Mouse (Mus musculus) intestine, embryonic 16.5 days (tissue): ENCODE data around the gene Ntmt1. TPM values are rescaled to one million over a fixed set of nuclear protein-coding genes. Genes with fewer than 3 reads are reported as not detected.

Experiments used
- ATAC-seq: fragments of 200-750 bp; cut with Nextera tagmentation; 2 replicates; pipeline ENCODE4 v1.8.0; 2017; ENCODE audit warnings: moderate TSS enrichment, moderate library complexity
- H3K27ac ChIP-seq: fragments of 300-500 bp; sonication (generic); 2 replicates; pipeline ENCODE4 v1.5.1; 2014; ENCODE audit warnings: mild to moderate bottlenecking, low read length
- H3K27me3 ChIP-seq: fragments of 300-500 bp; sonication (generic); replicated peaks from 2 replicates; pipeline ENCODE4 v1.6.1; 2014; ENCODE audit warnings: low read length, control low read depth, mixed read lengths; ENCODE audit not compliant: control insufficient read depth, insufficient read depth
- H3K36me3 ChIP-seq: fragments of 300-500 bp; sonication (generic); 2 replicates; pipeline ENCODE4 v1.6.1; 2014; ENCODE audit warnings: low read length, control low read depth; ENCODE audit not compliant: control insufficient read depth, insufficient read depth
- H3K4me1 ChIP-seq: fragments of 300-500 bp; sonication (generic); 2 replicates; pipeline ENCODE4 v1.6.1; 2014; ENCODE audit warnings: low read length, control low read depth, mixed read lengths; ENCODE audit not compliant: control insufficient read depth, insufficient read depth
- H3K4me2 ChIP-seq: fragments of 300-500 bp; sonication (generic); 2 replicates; pipeline ENCODE4 v1.6.1; 2014; ENCODE audit warnings: low read depth, low read length, control low read depth
- H3K4me3 ChIP-seq: fragments of 300-500 bp; sonication (generic); 2 replicates; pipeline ENCODE4 v1.5.1; 2014; ENCODE audit warnings: mild to moderate bottlenecking, low read length
- H3K9ac ChIP-seq: fragments of 300-500 bp; sonication (generic); 2 replicates; pipeline ENCODE4 v1.6.1; 2014; ENCODE audit warnings: low read depth, low read length
- H3K9me3 ChIP-seq: fragments of 300-500 bp; sonication (generic); 2 replicates; pipeline ENCODE4 v1.6.1; 2016; ENCODE audit warnings: low read length, control low read depth; ENCODE audit not compliant: control insufficient read depth
- WGBS: fragments of 180-500 bp; shearing (Covaris S2); extraction: QIAGEN DNeasy Blood & Tissue Kit; methylation state at CpG from one replicate; pipeline ENCODE4 v1.1.7; 2014; 5-methylcytosine and 5-hydroxymethylcytosine counted together
- polyA plus RNA-seq: library from polyadenylated mRNA; unstranded; fragments of >200 nt; fragmentation: Nextera tagmentation; extraction: Ambion mirVana; gene quantifications from 2 replicates; pipeline ENCODE4 v1.2.1, GENCODE M21; 2015

Gene Ntmt1
- polyA plus RNA-seq, 1 experiment from 2014 or later, result 87.4 TPM

DNA sequence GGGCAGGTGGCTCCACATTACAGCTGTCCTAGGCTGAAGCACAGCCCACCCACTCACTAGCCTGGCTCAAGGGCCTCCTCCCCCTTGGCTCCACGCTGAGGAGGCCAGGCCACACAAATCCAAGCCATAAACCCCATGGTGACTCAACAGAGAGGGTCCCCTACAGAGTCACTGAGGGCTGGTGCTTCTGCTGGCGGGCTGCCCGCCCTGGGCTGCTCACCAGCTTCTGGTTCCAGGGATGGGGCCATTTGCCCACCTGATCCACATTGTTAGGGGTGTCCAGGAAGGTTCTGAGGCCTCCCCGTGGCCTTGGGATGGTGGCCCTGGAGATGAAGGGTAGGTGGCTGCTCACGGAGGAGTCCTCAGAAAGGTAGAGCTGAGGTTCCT lies 11.7 kb upstream of the Ntmt1 start:
- peaks cover 18% of the 10 kb centered on the region; the same call in 1 of the 2 replicates for H3K4me1 ChIP-seq
- H3K9ac ChIP-seq, result no peak overlapping the region
- no peaks in the 10 kb centered on the region for H3K9me3 ChIP-seq
- WGBS, result 67% methylated on average over 5 of the region's 5 CpGs
- H3K27ac ChIP-seq, result no peak overlapping the region
- no peaks in the 10 kb centered on the region for H3K36me3 ChIP-seq
- H3K4me2 ChIP-seq, result 0 out of 2 replicates have a peak overlapping the region, but pooled peaks have one; percentile 28
- no peak for ATAC-seq
- H3K4me3 ChIP-seq, result no peak overlapping the region
- H3K27me3 ChIP-seq, result no peaks in the 10 kb centered on the region; the same call in 1 of the 2 replicates

GRCm38 (mm10) chr2:30796382-30796781 lies 11.2 kb upstream of the Ntmt1 start:
- peak; percentile 57 for ATAC-seq
- Histone ChIP-seq H3K27ac (no peak overlapping the region), H3K4me2 (0 out of 2 replicates have a peak overlapping the region, but pooled peaks have one; percentile 28), H3K4me1 (peaks cover 23% of the 10 kb centered on the region; the same call in 1 of the 2 replicates), H3K27me3 (no peaks in the 10 kb centered on the region; the same call in 1 of the 2 replicates), H3K36me3 (no peaks in the 10 kb centered on the region), H3K4me3 (peak overlapping the region; percentile 15; the same call in 1 of the 2 replicates), H3K9ac (peak overlapping the region; percentile 15; the same call in 1 of the 2 replicates), H3K9me3 (no peaks in the 10 kb centered on the region)
- 10% methylated on average over 11 of the region's 11 CpGs for WGBS

- Histone ChIP-seq H3K9ac (no peak overlapping the region), H3K4me3 (no peak overlapping the region), H3K9me3 (no peaks in the 10 kb centered on the region), H3K4me1 (peaks cover 27% of the 10 kb centered on the region; the same call in 1 of the 2 replicates), H3K27ac (no peak overlapping the region), H3K27me3 (peaks cover 3% of the 10 kb centered on the region; the same call in 1 of the 2 replicates), H3K36me3 (no peaks in the 10 kb centered on the region), H3K4me2 (no peak overlapping the region)
- 82% methylated on average over 3 of the region's 3 CpGs for WGBS
- no peak for ATAC-seq
Observed at GRCm38 (mm10) chr2:30799456-30799855, 8.2 kb upstream of the Ntmt1 start.

GRCm38 (mm10) chr2:30800671-30801066 lies 7.0 kb upstream of the Ntmt1 start:
- Histone ChIP-seq H3K9me3 (no peaks in the 10 kb centered on the region), H3K4me2 (peak overlapping the region; percentile 98), H3K27ac (no peak overlapping the region), H3K9ac (peak overlapping the region; percentile 73), H3K27me3 (peaks cover 3% of the 10 kb centered on the region; the same call in 1 of the 2 replicates), H3K4me3 (peak overlapping the region; percentile 54), H3K4me1 (peaks cover 25% of the 10 kb centered on the region; the same call in 1 of the 2 replicates), H3K36me3 (no peaks in the 10 kb centered on the region)
- ATAC-seq, result no peak
- 36% methylated on average over 7 of the region's 7 CpGs for WGBS

- WGBS, result under 1% methylated on average over 76 of the region's 77 CpGs
- peaks cover 3% of the 10 kb centered on the region; the same call in 1 of the 2 replicates for H3K27me3 ChIP-seq
- peaks cover 22% of the 10 kb centered on the region; the same call in 1 of the 2 replicates for H3K4me1 ChIP-seq
- H3K36me3 ChIP-seq, result no peaks in the 10 kb centered on the region
- peak; percentile 62 for ATAC-seq
- peak overlapping the region; percentile 54 for H3K4me3 ChIP-seq
- H3K9me3 ChIP-seq, result no peaks in the 10 kb centered on the region
- H3K4me2 ChIP-seq, result peak overlapping the region; percentile 98
- peak overlapping the region; percentile 73 for H3K9ac ChIP-seq
- no peak overlapping the region for H3K27ac ChIP-seq
Observed at GRCm38 (mm10) chr2:30801067-30801852, 6.4 kb upstream of the Ntmt1 start.

GRCm38 (mm10) chr2:30803604-30804003 lies 4.0 kb upstream of the Ntmt1 start, which contains the start of gene 1700001O22Rik:
TSS of gene 1700001O22Rik (minus strand) at chr2:30803661.
- no peak within 1 kb of the TSS for H3K27ac ChIP-seq
- H3K9ac ChIP-seq, result no peak within 1 kb of the TSS
- H3K4me1 ChIP-seq, result peaks cover 24% of the 10 kb centered on the region
- no peaks in the 10 kb centered on the region for H3K9me3 ChIP-seq
- 81% methylated on average over 3 of the region's 3 CpGs for WGBS
- H3K36me3 ChIP-seq, result no peaks in the 10 kb centered on the region
- H3K27me3 ChIP-seq, result peaks cover 3% of the 10 kb centered on the region; the same call in 1 of the 2 replicates
- H3K4me3 ChIP-seq, result no peak within 1 kb of the TSS
- no peak within 1 kb of the TSS for H3K4me2 ChIP-seq
- ATAC-seq, result no peak

DNA sequence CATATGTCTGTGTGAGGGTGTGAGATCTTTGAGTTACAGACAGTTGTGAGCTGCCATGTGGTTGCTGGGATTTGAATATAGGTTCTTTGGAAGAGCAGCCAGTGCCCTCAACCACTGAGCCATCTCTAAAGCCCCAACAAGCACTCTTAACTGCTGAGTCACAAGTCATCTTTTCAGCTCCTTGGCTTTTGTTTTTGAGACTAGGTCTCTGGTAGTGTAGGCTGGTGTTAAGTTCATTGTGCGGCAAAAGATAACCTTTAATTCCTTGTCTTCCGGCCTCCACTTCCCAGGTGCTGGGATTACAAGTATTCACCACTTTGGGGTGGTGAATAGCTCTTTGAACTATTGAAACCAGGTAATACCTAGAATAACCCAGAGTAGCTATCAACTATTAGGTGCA lies 1.6 kb upstream of the Ntmt1 start:
- Histone ChIP-seq H3K9ac (no peak overlapping the region), H3K9me3 (no peaks in the 10 kb centered on the region), H3K27ac (no peak overlapping the region), H3K4me2 (no peak overlapping the region), H3K4me3 (no peak overlapping the region), H3K36me3 (no peaks in the 10 kb centered on the region), H3K4me1 (peaks cover 33% of the 10 kb centered on the region), H3K27me3 (peaks cover 3% of the 10 kb centered on the region; the same call in 1 of the 2 replicates)
- 95% methylated on average over 2 of the region's 2 CpGs for WGBS
- no peak for ATAC-seq

- Histone ChIP-seq H3K9ac (peak overlapping the region; percentile 73), H3K36me3 (peaks cover 3% of the 10 kb centered on the region; the same call in 1 of the 2 replicates), H3K27me3 (no peaks in the 10 kb centered on the region), H3K9me3 (no peaks in the 10 kb centered on the region), H3K4me2 (peak overlapping the region; percentile 69), H3K27ac (peak overlapping the region; percentile 63), H3K4me1 (peaks cover 23% of the 10 kb centered on the region), H3K4me3 (peak overlapping the region; percentile 82)
- peak; percentile 51 for ATAC-seq
- 8% methylated on average over 28 of the region's 28 CpGs for WGBS
Observed at GRCm38 (mm10) chr2:30807147-30807647, 429 bp upstream of the Ntmt1 start.

DNA sequence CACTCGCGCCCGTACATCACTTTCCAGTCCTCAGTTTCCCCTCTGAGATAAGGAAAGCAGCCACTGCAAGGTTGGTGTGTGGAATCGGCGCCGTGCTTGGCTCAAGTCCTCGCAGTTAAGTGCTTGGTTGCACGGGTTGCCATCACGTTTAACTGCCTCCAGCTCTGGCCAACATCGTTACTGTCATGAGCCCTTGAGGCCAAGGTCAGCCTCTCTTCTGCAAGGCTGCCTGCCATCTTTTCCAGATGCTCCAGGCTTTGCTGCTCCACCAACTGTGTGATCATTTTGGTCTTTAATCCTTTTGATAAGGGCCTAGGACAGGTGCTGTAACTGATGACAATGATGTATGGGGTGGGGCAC lies 650 bp downstream of the Ntmt1 start:
- peaks cover 23% of the 10 kb centered on the region for H3K4me1 ChIP-seq
- 1% methylated on average over 10 of the region's 10 CpGs for WGBS
- H3K4me2 ChIP-seq, result peak overlapping the region; percentile 96
- H3K4me3 ChIP-seq, result peak overlapping the region; percentile 82
- peak overlapping the region; percentile 72 for H3K27ac ChIP-seq
- H3K9ac ChIP-seq, result peak overlapping the region; percentile 96
- no peaks in the 10 kb centered on the region for H3K27me3 ChIP-seq
- ATAC-seq, result no peak
- H3K9me3 ChIP-seq, result no peaks in the 10 kb centered on the region
- H3K36me3 ChIP-seq, result peaks cover 6% of the 10 kb centered on the region; the same call in 1 of the 2 replicates
